Mouse (Mus musculus): ENCODE results near the gene Rbpjl. TPM values are rescaled to one million over a fixed set of nuclear protein-coding genes. Genes with fewer than 3 reads are reported as not detected.

Rbpjl gene
- polyA plus RNA-seq, 1 experiment from 2014 or later = not detected

- Histone ChIP-seq H3K4me3 (peak overlapping the region; percentile 68), H3K27me3 (ENCODE audit: low read depth, poor library complexity, severe bottlenecking) (peaks cover 48% of the 10 kb centered on the region), H3K27ac (peak overlapping the region; percentile 88), H3K9me3 (replicated peaks) (no peaks in the 10 kb centered on the region), H3K4me1 (peaks cover 53% of the 10 kb centered on the region), H3K36me3 (no peaks in the 10 kb centered on the region)
- under 1% methylated on average over 26 of the region's 26 CpGs for WGBS
- DNase-seq (ENCODE audit: low spot score) = peak; percentile 89
Measured at GRCm38 (mm10) chr2:164443051-164443437, 40.1 kb downstream of the Rbpjl start.

GRCm38 (mm10) chr2:164443460-164444000 is 40.6 kb downstream of the Rbpjl start, which contains the start of gene Sdc4:
Gene Sdc4, minus strand, starts transcription at chr2:164443887.
- no peak for DNase-seq (ENCODE audit: low spot score)
- Histone ChIP-seq H3K9me3 (replicated peaks) (no peaks in the 10 kb centered on the region), H3K4me1 (peaks cover 48% of the 10 kb centered on the region), H3K4me3 (peak within 1 kb of the TSS; percentile 68), H3K27ac (peak within 1 kb of the TSS; percentile 88), H3K36me3 (no peaks in the 10 kb centered on the region), H3K27me3 (ENCODE audit: low read depth, poor library complexity, severe bottlenecking) (peaks cover 48% of the 10 kb centered on the region)
- 7% methylated on average over 18 of the region's 18 CpGs for WGBS

DNA sequence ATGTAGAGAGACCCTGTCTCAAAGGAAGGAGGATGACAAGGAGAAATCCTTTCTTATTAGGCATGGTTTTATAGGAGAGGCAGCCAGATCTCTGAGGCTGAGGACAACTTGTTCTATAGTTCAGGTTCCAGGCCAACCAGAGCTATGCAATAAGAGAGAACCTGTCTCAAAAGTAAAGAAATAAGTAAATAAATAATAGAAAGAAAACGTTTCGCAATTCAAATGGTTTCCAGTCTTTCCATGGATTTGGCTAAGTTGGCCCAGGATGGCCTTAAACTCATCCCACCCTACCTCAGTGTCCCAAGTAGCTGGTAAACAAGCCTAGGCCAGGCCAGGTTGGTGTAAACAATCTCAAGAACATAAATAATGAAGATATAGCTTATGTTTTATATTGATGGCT is 41.8 kb downstream of the Rbpjl start:
- 80% methylated on average over 2 of the region's 2 CpGs for WGBS
- H3K4me1 ChIP-seq = peaks cover 41% of the 10 kb centered on the region
- no peak overlapping the region for H3K4me3 ChIP-seq
- no peak for DNase-seq (ENCODE audit: low spot score)
- no peak overlapping the region for H3K27ac ChIP-seq
- no peaks in the 10 kb centered on the region for H3K36me3 ChIP-seq
- peaks cover 42% of the 10 kb centered on the region for H3K27me3 ChIP-seq (ENCODE audit: low read depth, poor library complexity, severe bottlenecking)
- H3K9me3 ChIP-seq (replicated peaks) = no peaks in the 10 kb centered on the region

DNA sequence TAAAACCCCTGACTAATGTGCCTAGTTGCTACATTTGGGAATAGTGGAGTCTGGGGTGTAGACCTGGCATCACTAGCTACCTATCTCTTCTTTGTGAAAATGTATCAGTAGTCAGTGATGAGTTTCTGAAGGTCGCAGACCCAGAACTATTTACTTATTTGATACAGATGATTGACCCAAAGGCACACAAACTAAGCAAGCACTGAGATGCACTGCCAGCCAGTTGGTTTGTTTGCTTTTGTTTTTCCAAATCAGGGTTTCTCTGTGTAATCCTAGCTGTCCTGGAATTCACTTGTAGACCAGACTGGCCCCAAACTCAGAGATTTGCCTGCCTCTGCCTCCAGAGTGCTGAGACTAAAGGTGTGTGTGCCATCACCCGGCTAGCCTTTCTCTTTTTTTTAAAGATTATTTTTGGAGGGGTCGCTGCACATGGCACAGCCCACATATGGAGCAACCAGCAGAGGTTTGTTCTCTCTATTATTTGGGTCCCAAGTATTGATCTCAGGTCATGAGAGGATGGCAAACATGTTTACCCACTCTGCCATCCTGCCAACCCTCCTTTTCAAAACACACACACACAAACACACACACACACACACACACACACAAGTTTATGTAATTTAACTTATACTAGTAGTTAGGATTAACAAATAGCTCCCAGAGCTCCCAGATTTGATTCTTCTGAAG is 42.6 kb downstream of the Rbpjl start:
- Histone ChIP-seq H3K27me3 (ENCODE audit: low read depth, poor library complexity, severe bottlenecking) (peaks cover 34% of the 10 kb centered on the region), H3K9me3 (replicated peaks) (no peaks in the 10 kb centered on the region), H3K4me1 (peaks cover 34% of the 10 kb centered on the region), H3K36me3 (no peaks in the 10 kb centered on the region), H3K4me3 (no peak overlapping the region), H3K27ac (no peak overlapping the region)
- 83% methylated on average over 3 of the region's 3 CpGs for WGBS
- no peak for DNase-seq (ENCODE audit: low spot score)

DNA sequence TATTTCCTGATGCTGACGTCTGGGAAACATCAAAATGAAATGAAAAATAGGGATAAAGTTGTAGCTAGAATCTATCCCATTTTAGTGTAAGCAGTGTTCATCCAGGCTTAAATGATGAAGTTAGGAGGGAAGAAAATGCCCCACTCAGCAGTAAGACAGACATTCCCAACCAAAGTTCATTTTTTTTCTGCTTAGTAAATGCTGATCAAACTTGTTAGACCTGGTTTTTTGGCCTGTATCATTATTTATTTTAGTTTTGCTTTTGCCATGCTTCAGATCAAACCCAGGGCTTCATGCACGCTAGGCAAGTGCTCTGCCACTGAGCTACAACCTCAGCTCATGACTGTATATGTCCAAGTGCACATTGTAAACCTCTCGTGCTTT is 43.1 kb downstream of the Rbpjl start:
- no peaks in the 10 kb centered on the region for H3K9me3 ChIP-seq (replicated peaks)
- no peak for DNase-seq (ENCODE audit: low spot score)
- H3K4me1 ChIP-seq = peaks cover 28% of the 10 kb centered on the region
- WGBS = 82% methylated on average over 3 of the region's 3 CpGs
- H3K27me3 ChIP-seq (ENCODE audit: low read depth, poor library complexity, severe bottlenecking) = peaks cover 30% of the 10 kb centered on the region
- H3K27ac ChIP-seq = no peak overlapping the region
- no peak overlapping the region for H3K4me3 ChIP-seq
- H3K36me3 ChIP-seq = no peaks in the 10 kb centered on the region

- DNase-seq (ENCODE audit: low spot score) = no peak
- H3K9me3 ChIP-seq (replicated peaks) = no peaks in the 10 kb centered on the region
- H3K27me3 ChIP-seq (ENCODE audit: low read depth, poor library complexity, severe bottlenecking) = peaks cover 17% of the 10 kb centered on the region; the same call in 1 of the 2 replicates
- 81% methylated on average over 1 of the region's 1 CpGs for WGBS
- peaks cover 27% of the 10 kb centered on the region for H3K4me1 ChIP-seq
- no peak overlapping the region for H3K27ac ChIP-seq
- no peaks in the 10 kb centered on the region for H3K36me3 ChIP-seq
- no peak overlapping the region for H3K4me3 ChIP-seq
Measured at GRCm38 (mm10) chr2:164448140-164448539, 45.2 kb downstream of the Rbpjl start.

- H3K27ac ChIP-seq = no peak overlapping the region
- H3K4me3 ChIP-seq = no peak overlapping the region
- peaks cover 21% of the 10 kb centered on the region for H3K4me1 ChIP-seq
- H3K27me3 ChIP-seq (ENCODE audit: low read depth, poor library complexity, severe bottlenecking) = peaks cover 13% of the 10 kb centered on the region; the same call in 1 of the 2 replicates
- H3K36me3 ChIP-seq = no peaks in the 10 kb centered on the region
- 83% methylated on average over 5 of the region's 5 CpGs for WGBS
- DNase-seq (ENCODE audit: low spot score) = no peak
- H3K9me3 ChIP-seq (replicated peaks) = no peaks in the 10 kb centered on the region
Measured at GRCm38 (mm10) chr2:164448921-164449320, 46.0 kb downstream of the Rbpjl start.

GRCm38 (mm10) chr2:164449341-164450042 is 46.6 kb downstream of the Rbpjl start:
- no peak for DNase-seq (ENCODE audit: low spot score)
- peaks cover 21% of the 10 kb centered on the region for H3K4me1 ChIP-seq
- no peak overlapping the region for H3K4me3 ChIP-seq
- no peak overlapping the region for H3K27ac ChIP-seq
- H3K27me3 ChIP-seq (ENCODE audit: low read depth, poor library complexity, severe bottlenecking) = 0 out of 2 replicates have a peak, but pooled peaks cover 7% of the 10 kb centered on the region
- no peaks in the 10 kb centered on the region for H3K36me3 ChIP-seq
- H3K9me3 ChIP-seq (replicated peaks) = no peaks in the 10 kb centered on the region
- 87% methylated on average over 14 of the region's 14 CpGs for WGBS

DNA sequence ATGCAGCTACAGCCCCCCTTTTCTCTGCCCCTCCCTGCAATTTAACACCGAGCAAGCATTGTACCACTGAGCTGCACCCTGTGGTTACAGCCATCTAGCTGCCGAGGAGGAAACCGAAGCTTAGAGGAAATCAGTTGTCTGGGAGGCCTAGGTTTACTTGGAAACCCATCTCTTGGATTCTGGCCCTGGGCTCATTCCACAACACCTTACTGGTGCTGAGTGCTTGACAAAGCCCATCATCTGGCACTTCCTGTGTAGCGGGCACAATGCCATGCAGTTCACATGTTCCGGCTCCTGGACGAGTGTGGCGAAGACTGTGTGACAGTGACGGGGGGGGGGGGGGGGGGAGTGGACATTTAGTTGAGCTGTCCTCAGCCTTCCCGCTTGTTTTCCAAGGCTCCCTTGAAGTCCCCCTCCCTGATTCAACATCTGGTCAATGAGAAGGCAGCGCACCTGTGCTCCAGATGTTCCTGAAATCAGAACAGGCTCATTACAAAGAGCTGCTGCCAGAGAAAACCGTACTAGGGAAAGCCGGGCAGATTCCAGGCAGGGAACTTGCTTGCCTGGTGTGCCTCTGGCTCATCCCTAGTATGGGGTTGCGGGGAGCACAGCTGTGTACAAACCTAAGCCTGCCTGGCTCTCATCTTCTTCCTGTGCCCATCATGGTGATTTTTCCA is 49.2 kb downstream of the Rbpjl start:
- DNase-seq (ENCODE audit: low spot score) = peak; percentile 76
- peaks cover 29% of the 10 kb centered on the region for H3K4me1 ChIP-seq
- H3K9me3 ChIP-seq (replicated peaks) = no peaks in the 10 kb centered on the region
- no peaks in the 10 kb centered on the region for H3K36me3 ChIP-seq
- WGBS = 43% methylated on average over 13 of the region's 13 CpGs
- peak overlapping the region; percentile 59 for H3K27ac ChIP-seq
- H3K27me3 ChIP-seq (ENCODE audit: low read depth, poor library complexity, severe bottlenecking) = no peaks in the 10 kb centered on the region
- H3K4me3 ChIP-seq = no peak overlapping the region; the same call in 1 of the 2 replicates

GRCm38 (mm10) chr2:164453047-164453757 is 50.3 kb downstream of the Rbpjl start:
- Histone ChIP-seq H3K27me3 (ENCODE audit: low read depth, poor library complexity, severe bottlenecking) (no peaks in the 10 kb centered on the region), H3K4me1 (peaks cover 37% of the 10 kb centered on the region), H3K36me3 (no peaks in the 10 kb centered on the region), H3K4me3 (no peak overlapping the region), H3K9me3 (replicated peaks) (no peaks in the 10 kb centered on the region), H3K27ac (peak overlapping the region; percentile 59)
- 88% methylated on average over 14 of the region's 14 CpGs for WGBS
- no peak for DNase-seq (ENCODE audit: low spot score)

GRCm38 (mm10) chr2:164453887-164454500 is 51.1 kb downstream of the Rbpjl start:
- no peaks in the 10 kb centered on the region for H3K9me3 ChIP-seq (replicated peaks)
- peaks cover 37% of the 10 kb centered on the region for H3K4me1 ChIP-seq
- no peak overlapping the region for H3K4me3 ChIP-seq
- H3K36me3 ChIP-seq = no peaks in the 10 kb centered on the region
- H3K27ac ChIP-seq = no peak overlapping the region
- no peak for DNase-seq (ENCODE audit: low spot score)
- no peaks in the 10 kb centered on the region for H3K27me3 ChIP-seq (ENCODE audit: low read depth, poor library complexity, severe bottlenecking)
- WGBS = 77% methylated on average over 7 of the region's 7 CpGs

DNA sequence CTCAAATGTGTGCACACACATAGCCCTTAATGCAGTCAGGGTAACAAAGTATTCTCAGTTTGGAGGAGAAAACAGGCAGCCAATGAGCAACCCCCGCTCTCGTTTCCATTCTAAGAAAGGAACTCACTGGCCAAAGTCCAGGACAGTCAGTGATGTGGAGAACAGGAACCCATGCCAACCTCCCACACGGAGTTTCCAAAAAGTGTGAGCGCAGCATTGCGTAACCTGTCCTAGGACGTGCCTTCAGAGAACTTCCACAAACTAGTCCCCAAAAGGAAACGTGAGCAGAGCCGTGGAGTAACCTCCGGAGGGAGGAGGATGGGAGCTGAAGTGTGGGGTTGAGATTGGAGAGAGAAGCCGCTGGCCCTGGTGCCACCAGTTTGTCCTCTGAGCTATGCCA is 51.9 kb downstream of the Rbpjl start:
- Histone ChIP-seq H3K9me3 (replicated peaks) (no peaks in the 10 kb centered on the region), H3K4me3 (no peak overlapping the region), H3K4me1 (peaks cover 37% of the 10 kb centered on the region), H3K36me3 (no peaks in the 10 kb centered on the region), H3K27me3 (ENCODE audit: low read depth, poor library complexity, severe bottlenecking) (no peaks in the 10 kb centered on the region), H3K27ac (no peak overlapping the region)
- WGBS = 88% methylated on average over 10 of the region's 10 CpGs
- DNase-seq (ENCODE audit: low spot score) = no peak
